Mouse (Mus musculus): ENCODE data around the gene Dis3l2. TPM values are rescaled to one million over a fixed set of nuclear protein-coding genes. Genes with fewer than 3 reads are reported as not detected.

Gene Dis3l2
- polyA plus RNA-seq, 1 experiment, result 0.53 TPM

- Histone ChIP-seq H3K4me1 (ENCODE audit: control insufficient read depth) (no peaks in the 10 kb centered on the region; the same call in 1 of the 2 replicates), H3K27me3 (ENCODE audit: control insufficient read depth) (no peaks in the 10 kb centered on the region), H3K4me3 (replicated peaks) (no peak overlapping the region), H3K36me3 (ENCODE audit: control insufficient read depth) (peaks cover 2% of the 10 kb centered on the region; the same call in 1 of the 2 replicates), H3K9me3 (ENCODE audit: control insufficient read depth, low read length) (no peaks in the 10 kb centered on the region)
- TF ChIP-seq TAL1 (IDR thresholded peaks at IDR 0.05; ENCODE audit: low read length) (no peak), GATA1 (IDR thresholded peaks at IDR 0.05; ENCODE audit: low read length) (no peak)
Observed at GRCm38 (mm10) chr1:86925776-86926175, 222.2 kb downstream of the Dis3l2 start.

GRCm38 (mm10) chr1:86931606-86932379 lies 228.2 kb downstream of the Dis3l2 start:
- no peaks in the 10 kb centered on the region for H3K9me3 ChIP-seq (ENCODE audit: control insufficient read depth, low read length)
- no peak overlapping the region for H3K4me3 ChIP-seq (replicated peaks)
- H3K4me1 ChIP-seq (ENCODE audit: control insufficient read depth), result no peaks in the 10 kb centered on the region
- H3K27me3 ChIP-seq (ENCODE audit: control insufficient read depth), result no peaks in the 10 kb centered on the region
- H3K36me3 ChIP-seq (ENCODE audit: control insufficient read depth), result peaks cover 2% of the 10 kb centered on the region; the same call in 1 of the 2 replicates
- TF ChIP-seq GATA1 (IDR thresholded peaks at IDR 0.05; ENCODE audit: low read length), result no peak
- no peak for TF ChIP-seq TAL1 (IDR thresholded peaks at IDR 0.05; ENCODE audit: low read length)

GRCm38 (mm10) chr1:86932810-86933209 lies 229.2 kb downstream of the Dis3l2 start:
- H3K4me3 ChIP-seq (replicated peaks), result no peak overlapping the region
- peaks cover 2% of the 10 kb centered on the region; the same call in 1 of the 2 replicates for H3K36me3 ChIP-seq (ENCODE audit: control insufficient read depth)
- no peaks in the 10 kb centered on the region for H3K4me1 ChIP-seq (ENCODE audit: control insufficient read depth)
- TF ChIP-seq TAL1 (IDR thresholded peaks at IDR 0.05; ENCODE audit: low read length) (no peak), GATA1 (IDR thresholded peaks at IDR 0.05; ENCODE audit: low read length) (no peak)
- H3K9me3 ChIP-seq (ENCODE audit: control insufficient read depth, low read length), result no peaks in the 10 kb centered on the region
- no peaks in the 10 kb centered on the region for H3K27me3 ChIP-seq (ENCODE audit: control insufficient read depth)

- Histone ChIP-seq H3K27me3 (ENCODE audit: control insufficient read depth) (no peaks in the 10 kb centered on the region), H3K4me3 (replicated peaks) (no peak overlapping the region), H3K4me1 (ENCODE audit: control insufficient read depth) (no peaks in the 10 kb centered on the region), H3K36me3 (ENCODE audit: control insufficient read depth) (peaks cover 2% of the 10 kb centered on the region; the same call in 1 of the 2 replicates), H3K9me3 (ENCODE audit: control insufficient read depth, low read length) (no peaks in the 10 kb centered on the region)
- TF ChIP-seq TAL1 (IDR thresholded peaks at IDR 0.05; ENCODE audit: low read length), result no peak
- no peak for TF ChIP-seq GATA1 (IDR thresholded peaks at IDR 0.05; ENCODE audit: low read length)
Observed at GRCm38 (mm10) chr1:86933656-86934055, 230.0 kb downstream of the Dis3l2 start.

- Histone ChIP-seq H3K36me3 (ENCODE audit: control insufficient read depth) (no peaks in the 10 kb centered on the region), H3K27me3 (ENCODE audit: control insufficient read depth) (no peaks in the 10 kb centered on the region), H3K9me3 (ENCODE audit: control insufficient read depth, low read length) (no peaks in the 10 kb centered on the region), H3K4me3 (replicated peaks) (no peak overlapping the region), H3K4me1 (ENCODE audit: control insufficient read depth) (peaks cover 6% of the 10 kb centered on the region)
- no peak for TF ChIP-seq TAL1 (IDR thresholded peaks at IDR 0.05; ENCODE audit: low read length)
- TF ChIP-seq GATA1 (IDR thresholded peaks at IDR 0.05; ENCODE audit: low read length), result no peak
Observed at GRCm38 (mm10) chr1:86951501-86952205, 248.0 kb downstream of the Dis3l2 start.

- no peaks in the 10 kb centered on the region; the same call in 1 of the 2 replicates for H3K36me3 ChIP-seq (ENCODE audit: control insufficient read depth)
- no peaks in the 10 kb centered on the region for H3K27me3 ChIP-seq (ENCODE audit: control insufficient read depth)
- H3K4me3 ChIP-seq (replicated peaks), result no peak overlapping the region
- no peak for TF ChIP-seq TAL1 (IDR thresholded peaks at IDR 0.05; ENCODE audit: low read length)
- TF ChIP-seq GATA1 (IDR thresholded peaks at IDR 0.05; ENCODE audit: low read length), result no peak
- H3K9me3 ChIP-seq (ENCODE audit: control insufficient read depth, low read length), result no peaks in the 10 kb centered on the region
- H3K4me1 ChIP-seq (ENCODE audit: control insufficient read depth), result peaks cover 6% of the 10 kb centered on the region
Observed at GRCm38 (mm10) chr1:86955801-86956200, 252.2 kb downstream of the Dis3l2 start.

GRCm38 (mm10) chr1:86968261-86968964 lies 264.8 kb downstream of the Dis3l2 start:
- Histone ChIP-seq H3K27me3 (ENCODE audit: control insufficient read depth) (no peaks in the 10 kb centered on the region), H3K4me1 (ENCODE audit: control insufficient read depth) (no peaks in the 10 kb centered on the region), H3K4me3 (replicated peaks) (no peak overlapping the region), H3K36me3 (ENCODE audit: control insufficient read depth) (0 out of 2 replicates have a peak, but pooled peaks cover under 1% of the 10 kb centered on the region), H3K9me3 (ENCODE audit: control insufficient read depth, low read length) (no peaks in the 10 kb centered on the region)
- TF ChIP-seq TAL1 (IDR thresholded peaks at IDR 0.05; ENCODE audit: low read length) (no peak), GATA1 (IDR thresholded peaks at IDR 0.05; ENCODE audit: low read length) (no peak)

GRCm38 (mm10) chr1:86969173-86969725 lies 265.6 kb downstream of the Dis3l2 start:
- Histone ChIP-seq H3K4me3 (replicated peaks) (no peak overlapping the region), H3K36me3 (ENCODE audit: control insufficient read depth) (0 out of 2 replicates have a peak, but pooled peaks cover 2% of the 10 kb centered on the region), H3K9me3 (ENCODE audit: control insufficient read depth, low read length) (no peaks in the 10 kb centered on the region), H3K4me1 (ENCODE audit: control insufficient read depth) (no peaks in the 10 kb centered on the region), H3K27me3 (ENCODE audit: control insufficient read depth) (no peaks in the 10 kb centered on the region)
- TF ChIP-seq GATA1 (IDR thresholded peaks at IDR 0.05; ENCODE audit: low read length), result no peak
- TF ChIP-seq TAL1 (IDR thresholded peaks at IDR 0.05; ENCODE audit: low read length), result no peak
